Mouse (Mus musculus): ENCODE measurements around the gene Tmem50a.

The Tmem50a gene

DNA sequence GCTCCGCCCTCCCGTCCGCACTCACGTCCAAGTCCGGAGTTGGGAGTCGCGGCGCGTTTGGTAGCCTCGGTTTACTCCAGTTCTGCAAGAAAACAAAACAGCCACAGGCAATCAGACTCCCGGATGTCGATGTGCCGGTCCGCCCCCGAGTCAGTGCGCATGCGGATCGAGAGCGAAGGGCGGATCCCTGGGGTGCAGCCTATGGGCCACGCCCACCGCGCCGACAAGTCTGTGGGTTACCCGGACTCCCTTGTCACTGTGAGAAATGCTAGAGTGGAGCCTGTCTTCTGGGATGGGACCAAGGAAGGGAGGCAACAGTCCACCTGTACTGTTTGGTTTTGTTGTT is at the start of gene Tmem50a:
Gene Tmem50a, minus strand, starts transcription at position 161 of the 346 bp plus-strand sequence.
- DNase-seq (ENCODE audit: low spot score in 2 of 2): peak in 1 of 2 experiments; percentile 92

DNA sequence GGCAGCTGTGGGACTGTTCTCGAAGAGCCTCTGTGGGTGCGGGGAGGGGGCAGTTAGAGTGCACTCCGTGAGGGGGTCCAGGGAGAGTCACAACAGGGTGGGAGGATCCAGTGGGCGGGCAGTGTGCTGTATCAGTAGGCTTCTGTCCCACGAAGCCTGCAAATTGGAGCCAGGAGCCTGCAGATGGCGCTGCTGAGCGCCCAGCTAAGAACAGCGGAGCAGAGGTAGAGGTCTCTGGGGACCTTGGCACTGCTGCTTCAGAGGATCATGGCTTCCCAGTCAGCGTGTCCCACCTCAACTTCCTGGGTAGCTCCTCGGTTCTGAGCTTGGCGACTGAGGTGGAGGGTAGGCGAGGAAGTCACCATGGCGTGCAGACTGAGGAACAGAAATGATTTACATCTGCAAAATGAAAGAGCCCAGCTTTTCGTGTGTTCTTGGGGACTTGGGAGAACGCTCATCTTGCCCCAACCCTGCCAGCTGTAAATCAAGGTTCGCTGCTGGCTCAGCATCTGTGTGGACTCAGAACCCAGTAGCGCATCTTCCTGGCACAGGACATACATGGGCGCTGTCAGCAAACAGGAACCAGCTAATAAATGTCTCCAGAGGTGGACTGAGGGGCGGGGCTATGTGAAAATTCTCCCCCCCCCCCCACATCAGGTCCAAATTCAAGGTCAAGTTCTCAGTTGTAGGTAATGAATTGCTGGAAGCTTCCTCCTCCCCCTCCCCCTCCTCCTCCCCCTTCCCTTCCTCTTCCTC is 48.4 kb upstream of the Tmem50a start:
- DNase-seq (ENCODE audit: low spot score in 2 of 2): no peak

DNA sequence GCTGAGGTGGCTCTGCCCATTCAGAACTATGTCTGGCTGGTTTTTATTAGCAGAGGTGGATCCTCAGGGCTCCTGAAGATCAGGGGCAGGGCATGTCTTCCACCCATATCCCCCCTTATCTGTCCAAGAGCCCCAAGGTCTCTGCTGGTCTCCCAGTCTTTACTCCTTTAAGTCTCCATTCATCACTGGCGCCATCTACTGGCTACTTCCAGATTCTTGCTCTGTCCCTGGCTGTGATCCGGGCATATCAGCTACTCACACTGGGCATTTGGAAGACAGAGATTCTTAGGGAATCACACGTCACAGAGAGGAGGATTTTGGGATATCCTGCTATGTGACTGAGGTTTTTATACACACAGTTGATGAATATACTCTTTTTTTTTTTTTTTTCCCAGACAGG is 41.5 kb upstream of the Tmem50a start:
- DNase-seq (ENCODE audit: low spot score in 2 of 2): peak in 1 of 2 experiments; percentile 56

DNA sequence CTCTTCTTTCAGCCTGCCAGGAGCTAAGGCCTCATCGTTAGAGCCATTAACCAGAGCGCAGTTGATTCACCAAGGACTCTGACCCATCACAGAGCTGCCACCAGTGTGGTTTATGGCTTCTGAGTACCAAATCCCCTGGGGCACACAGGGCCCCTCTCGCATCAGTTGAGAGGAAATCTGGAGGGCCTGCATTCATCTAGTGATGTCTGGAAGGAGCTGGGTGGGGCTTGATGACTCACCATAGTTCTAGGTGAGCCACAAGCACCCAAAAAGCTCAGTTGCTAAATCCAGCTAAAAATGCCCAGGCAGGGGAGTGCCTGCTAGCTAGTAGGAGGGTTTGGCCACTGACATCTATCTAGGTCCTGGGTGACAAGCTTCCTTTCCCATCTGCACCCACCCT is 41.0 kb upstream of the Tmem50a start:
- no peak for DNase-seq (ENCODE audit: low spot score in 2 of 2)

DNA sequence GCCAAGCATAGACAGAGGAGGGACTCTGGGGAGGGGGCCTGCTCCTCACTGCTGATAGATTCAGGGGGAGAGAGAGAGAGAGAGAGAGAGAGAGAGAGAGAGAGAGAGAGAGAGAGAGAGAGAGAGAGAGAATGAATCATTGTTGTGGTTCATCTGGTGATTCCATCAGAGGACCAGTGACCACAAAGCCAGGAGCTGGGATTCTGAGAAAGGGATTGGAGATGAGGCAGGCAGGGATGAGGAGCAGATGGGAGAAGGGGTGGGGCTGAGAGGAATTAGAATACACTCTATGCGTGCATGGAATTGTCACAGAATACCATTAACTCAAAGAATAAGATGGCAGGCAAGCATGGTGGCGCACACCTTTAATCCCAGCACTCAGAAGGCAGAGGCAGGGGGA is 40.4 kb upstream of the Tmem50a start:
- DNase-seq (ENCODE audit: low spot score in 2 of 2): no peak

DNA sequence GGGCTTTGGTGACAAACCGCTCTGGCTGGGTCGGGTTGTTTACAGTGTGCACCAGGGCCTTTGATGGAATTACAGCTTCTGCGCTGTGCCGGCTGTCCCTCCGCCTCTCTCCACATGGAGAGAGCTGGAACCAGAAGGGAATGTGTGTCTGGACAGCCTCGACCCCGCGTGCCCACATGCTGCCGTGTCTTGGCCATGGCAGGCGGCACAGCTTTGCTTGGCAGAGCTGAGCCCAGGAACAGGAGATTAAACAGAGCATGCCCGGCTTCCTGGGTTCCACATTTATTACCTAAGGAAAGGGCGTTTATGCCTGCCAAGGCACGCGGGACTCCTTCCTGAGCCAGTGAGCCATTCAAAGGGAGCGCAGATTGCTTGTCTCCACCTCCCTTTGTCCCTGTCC is 39.6 kb upstream of the Tmem50a start:
- DNase-seq (ENCODE audit: low spot score in 2 of 2): no peak

DNA sequence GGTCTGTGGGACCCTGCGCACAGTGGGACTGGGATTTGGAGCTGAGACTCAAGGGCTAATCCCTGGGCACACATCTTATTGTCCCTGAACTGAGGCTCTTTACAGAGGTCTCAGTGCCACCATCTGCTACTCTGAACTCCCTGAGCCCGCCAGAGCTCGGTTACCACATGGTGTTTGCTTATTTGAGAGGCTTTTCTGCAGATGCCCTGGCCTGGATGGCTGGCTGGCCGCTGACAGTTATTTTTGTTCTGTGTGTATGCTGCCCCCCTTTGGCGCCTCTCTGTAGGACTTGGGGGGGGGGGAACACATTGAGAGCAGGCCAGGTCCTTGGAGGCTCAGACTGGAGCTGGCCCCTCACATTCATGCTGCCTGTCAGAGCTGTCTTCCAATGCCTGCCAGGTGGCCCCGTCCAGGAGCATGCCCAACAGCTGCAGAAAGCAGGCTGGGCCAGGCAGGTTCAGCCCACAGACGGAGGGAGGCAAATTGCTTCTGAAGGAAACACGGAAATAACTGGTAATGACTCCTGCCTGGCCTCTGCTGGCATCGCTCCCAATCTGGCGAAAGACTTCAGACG is 35.8 kb upstream of the Tmem50a start:
- no peak for DNase-seq (ENCODE audit: low spot score in 2 of 2)

DNA sequence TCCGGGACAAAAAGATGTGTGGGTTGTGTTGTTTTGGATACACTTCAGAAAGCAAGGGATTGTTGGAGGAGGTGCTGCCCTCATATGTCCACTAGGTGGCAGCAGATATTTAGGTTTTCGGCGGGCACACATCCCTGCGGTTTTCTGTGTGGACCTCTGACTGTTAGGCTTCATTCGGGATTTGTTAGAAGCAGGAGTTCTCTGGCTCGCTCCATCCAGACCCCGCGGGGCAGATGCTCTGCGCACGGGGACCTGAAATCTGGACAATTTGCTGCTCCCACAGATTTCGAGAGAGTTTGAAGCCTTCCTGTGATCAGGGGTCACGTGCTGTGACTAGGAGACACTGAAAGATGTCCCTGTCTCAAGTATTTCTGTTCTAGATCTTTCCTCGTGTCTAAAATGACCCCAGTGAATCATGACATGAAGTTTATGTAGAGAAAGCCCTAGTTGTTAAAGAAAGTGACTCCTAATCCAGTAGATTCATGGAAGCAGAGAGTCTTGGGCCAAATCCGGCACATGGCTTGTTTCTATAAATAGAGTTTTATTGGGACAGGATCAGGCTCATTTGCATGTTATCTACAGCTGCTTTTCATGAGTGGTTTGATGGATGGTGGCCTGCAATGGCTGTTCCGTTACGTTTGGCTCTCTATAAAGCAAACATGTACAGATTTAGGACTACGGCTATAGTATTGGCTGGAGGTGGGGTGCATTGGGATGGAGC is 31.4 kb upstream of the Tmem50a start:
- peak in 1 of 2 experiments; percentile 83 for DNase-seq (ENCODE audit: low spot score in 2 of 2)

DNA sequence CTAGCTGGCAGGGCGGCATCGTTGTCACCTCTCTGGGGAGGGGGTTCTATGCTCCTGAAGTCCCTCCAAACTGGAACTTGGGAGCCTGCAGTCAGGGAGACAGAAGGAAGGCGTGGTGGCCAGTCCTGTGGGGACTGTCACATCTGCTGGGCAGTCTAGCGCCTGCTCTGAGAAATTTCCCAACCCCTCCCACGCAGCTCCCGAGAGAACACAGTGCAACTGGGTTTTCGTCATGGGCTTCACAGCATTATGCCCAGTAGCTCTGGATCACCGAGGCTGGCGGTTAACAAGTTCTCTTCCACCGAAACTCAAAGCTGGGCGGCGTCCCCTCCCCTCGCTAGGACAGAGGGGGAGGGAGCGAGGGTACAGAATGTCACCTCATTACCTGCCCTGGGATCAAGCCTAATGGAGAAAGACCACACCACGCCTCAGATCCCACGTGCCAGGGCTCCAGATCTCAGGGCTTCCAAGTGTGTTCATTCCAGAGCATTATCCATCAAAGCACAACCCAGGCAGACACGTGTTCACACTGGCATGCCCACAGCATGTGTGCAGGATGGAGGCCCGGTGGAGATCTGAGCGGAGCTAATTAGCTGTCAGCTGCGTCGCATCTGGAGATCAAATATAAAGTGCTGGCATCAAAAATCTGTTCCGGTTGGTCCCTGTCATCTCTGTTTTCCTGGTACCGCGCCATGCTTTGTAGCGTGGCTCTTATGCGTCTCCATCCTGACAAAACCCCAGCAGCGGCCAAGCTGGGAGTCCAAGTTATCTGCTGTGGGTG is 29.1 kb upstream of the Tmem50a start:
- peak in 1 of 2 experiments; percentile 62 for DNase-seq (ENCODE audit: low spot score in 2 of 2)

DNA sequence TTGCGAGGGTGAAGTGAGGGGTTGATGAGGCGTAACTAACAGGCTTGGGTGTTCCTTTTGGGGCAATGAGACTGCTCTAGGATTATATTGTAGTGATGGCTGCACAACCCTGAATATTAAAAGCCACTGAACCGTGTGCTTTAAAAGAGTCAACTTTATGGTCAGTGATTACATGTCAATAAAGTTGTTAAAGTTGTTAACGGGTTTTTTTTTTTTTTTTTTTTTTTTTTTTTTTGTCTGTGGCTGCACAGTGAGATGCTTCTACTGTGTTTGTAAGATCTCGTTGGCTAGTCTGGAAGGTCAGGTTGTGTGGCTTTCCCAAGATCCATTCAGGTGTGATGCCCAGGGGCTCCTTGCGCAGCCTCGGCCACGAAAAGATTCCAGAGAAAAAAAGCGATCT is 25.1 kb upstream of the Tmem50a start:
- no peak for DNase-seq (ENCODE audit: low spot score in 2 of 2)

DNA sequence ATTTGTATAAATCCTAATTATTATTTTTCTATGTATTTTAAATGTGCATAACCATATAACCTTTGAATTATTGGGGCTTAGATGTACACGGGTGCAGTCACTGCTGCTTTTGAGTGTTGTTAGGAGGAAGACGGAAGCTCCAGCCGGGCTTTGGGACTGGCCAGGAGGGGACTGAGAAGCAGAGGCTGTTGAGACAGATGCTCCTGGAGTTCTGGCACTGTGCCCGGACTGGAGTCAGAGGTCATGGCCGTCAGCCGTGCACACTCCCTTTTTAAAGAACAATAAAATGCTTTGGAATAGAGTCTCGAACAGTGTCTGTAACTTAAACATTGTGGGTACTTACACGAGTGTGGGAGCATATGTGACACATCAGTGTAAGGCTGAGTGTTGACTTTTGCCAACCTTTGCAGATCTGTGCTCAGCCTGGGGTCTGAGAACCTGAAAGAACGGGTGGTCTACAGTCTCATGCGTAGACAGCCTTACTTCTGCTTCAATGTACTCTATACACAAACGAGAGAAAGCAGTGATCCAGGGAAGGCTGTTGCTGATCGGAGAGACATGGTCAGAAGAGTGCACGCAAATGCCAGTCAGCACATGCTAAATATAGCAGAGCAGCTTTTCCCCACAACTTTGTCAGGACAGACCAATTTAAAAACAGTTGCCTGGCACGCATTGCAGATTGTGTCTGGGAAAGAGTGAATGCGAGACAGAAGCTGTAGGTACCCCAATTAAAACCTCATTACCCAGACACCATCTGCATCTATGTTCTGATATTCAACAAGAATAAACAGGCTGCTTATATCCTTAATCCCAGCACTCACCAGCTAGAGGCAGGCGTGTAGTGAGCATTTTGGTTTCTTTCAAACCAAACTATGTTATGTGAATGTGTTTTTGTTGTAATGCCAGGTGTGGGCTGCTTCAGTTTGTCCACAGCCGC is 22.7 kb upstream of the Tmem50a start:
- no peak for DNase-seq (ENCODE audit: low spot score in 2 of 2)

DNA sequence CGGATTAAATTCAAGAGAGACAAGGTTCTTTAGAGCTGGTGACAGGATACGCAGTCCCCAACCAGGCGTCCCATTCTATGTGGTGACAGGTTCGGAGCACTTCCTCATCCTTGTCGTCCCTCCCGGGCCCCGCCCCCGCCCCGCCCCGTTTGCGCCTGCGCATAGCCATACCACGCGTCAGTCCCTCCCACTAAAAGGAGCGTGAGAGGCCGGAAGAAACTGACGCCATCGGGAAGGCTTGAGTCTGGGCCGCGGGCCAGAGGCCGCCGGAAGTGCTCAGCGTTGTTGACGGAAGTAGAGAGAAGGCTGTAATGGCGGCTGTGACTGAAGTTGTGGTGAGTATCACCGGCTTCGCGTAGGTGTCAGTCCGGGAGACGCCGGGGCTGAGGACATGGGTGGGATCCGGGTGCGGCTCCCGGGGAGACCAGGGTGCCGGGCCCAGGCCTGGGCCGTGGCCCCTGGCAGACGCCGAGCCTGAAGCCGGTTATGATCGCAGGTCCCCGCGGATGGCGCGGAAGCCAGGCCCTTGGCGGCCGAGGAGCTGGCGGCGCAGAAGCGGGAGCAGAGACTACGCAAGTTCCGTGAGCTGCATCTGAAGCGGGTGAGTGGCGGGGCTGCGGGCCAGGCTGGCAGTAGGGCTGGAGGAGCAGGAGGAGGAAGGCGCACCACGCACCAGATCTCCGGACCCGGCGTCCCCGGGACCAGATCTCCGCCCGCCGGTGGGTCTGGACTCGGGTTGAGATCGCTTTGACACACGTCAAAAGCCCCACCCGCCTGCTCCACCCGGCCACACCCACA is 16.1 kb upstream of the Tmem50a start, which contains the start of gene Syf2:
Gene Syf2, plus strand, starts transcription at position 215 of the 798 bp plus-strand sequence.
- DNase-seq (ENCODE audit: low spot score in 2 of 2): peak; percentile 88 to 96

DNA sequence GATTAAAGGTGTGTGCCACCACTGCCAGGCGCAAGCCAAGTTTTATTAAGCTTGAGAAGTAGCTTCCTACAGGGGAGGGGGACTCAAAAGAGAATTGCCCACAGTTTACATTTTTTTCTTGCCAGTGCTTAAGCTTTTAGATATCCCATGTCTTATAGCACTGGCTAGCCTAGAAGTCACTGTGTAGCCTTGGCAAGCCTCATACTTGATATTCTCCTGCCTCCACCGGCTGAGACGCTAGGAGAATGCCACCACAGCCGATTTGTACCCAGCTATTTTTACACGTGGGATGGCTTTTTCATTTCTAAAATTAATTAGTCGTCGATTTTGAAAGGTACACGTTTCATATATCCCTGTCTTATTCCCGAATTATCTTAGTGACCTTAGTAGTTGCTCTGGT is 15.4 kb upstream of the Tmem50a start:
- no peak for DNase-seq (ENCODE audit: low spot score in 2 of 2)

DNA sequence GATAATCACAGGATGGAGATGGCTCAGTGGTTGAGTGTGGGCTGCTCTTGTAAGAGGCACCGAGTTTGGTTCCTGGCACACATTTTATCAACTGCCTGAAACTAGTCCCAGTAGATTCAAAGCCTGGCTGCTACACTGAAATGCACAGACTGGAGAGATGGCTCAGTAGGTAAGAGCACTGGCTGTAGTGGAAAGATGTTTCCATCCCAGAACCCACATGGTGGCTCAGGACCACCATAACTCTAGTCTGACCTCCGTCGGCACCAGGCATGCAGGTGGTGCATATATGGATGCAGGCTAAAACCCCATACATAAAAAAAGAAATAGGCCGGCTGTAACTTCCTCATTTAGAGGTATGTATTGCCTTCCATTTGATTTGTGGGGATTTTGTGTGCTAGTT is 14.7 kb upstream of the Tmem50a start:
- no peak for DNase-seq (ENCODE audit: low spot score in 2 of 2)

DNA sequence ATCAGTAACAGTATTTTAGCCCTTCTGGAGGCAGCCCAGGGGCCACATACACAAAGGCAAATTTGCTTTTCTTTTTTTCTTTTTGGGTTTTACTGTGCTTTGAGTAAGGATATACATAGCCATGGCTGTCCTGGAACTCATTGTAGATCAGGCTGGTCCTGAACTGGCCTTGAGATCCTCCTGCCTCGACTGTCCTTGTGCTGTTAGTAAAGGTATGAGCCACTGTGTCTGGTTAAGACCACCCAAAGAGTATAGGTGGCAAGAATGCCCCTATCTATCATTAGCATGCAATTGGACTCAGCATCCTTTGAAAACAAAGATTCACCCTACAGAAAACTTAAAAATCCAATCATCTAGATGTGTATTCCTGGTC is 13.6 kb upstream of the Tmem50a start:
- DNase-seq (ENCODE audit: low spot score in 2 of 2): no peak

DNA sequence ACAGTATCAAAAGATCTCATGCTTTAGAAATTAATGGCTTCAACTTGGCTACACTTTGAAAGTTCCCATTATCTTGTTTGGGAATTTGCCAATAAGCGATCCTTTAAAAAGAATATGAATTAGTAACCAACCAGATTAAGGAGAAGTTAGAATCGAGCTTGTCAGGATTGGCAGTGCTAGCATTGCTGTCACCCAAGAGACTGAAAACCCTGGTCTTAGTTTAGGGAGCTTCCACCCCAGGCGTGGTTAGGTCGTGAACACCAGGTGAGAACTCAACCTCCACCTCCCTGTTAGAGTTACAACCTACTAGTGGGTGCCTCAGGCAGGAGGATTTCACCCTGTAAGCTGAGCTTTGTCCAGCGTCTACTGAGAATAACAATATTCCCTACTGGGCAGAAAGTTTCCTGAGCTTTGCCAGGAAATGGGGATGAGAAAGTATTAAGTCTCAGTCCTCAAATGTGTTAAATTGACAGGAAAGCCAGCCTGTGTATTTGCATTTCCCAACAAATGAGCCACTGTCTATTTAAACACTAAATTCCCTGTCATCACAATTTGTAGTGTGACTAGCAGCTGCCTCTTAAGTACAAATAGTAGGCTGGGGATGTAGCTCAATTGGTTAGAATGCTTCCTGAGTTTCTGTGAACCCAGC is 13.1 kb upstream of the Tmem50a start:
- no peak for DNase-seq (ENCODE audit: low spot score in 2 of 2)

DNA sequence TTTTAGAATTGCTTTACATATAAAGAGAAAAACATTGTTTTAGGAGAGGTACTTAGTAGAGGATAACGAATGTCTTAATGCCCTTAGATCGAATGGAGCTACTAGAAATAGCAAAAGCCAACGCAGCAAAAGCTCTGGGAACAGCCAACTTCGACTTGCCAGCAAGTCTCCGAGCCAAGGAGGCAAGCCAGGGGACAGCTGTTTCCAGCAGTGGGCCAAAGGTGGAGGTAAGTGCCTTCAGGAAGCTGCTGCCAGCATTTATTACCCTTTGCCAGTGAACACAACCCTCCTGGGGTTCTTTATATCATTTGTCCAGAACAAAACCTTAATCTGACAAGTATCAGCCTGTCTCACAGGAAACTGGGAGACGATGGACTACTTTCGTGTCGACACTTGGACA is 10.4 kb upstream of the Tmem50a start:
- DNase-seq (ENCODE audit: low spot score in 2 of 2): no peak

DNA sequence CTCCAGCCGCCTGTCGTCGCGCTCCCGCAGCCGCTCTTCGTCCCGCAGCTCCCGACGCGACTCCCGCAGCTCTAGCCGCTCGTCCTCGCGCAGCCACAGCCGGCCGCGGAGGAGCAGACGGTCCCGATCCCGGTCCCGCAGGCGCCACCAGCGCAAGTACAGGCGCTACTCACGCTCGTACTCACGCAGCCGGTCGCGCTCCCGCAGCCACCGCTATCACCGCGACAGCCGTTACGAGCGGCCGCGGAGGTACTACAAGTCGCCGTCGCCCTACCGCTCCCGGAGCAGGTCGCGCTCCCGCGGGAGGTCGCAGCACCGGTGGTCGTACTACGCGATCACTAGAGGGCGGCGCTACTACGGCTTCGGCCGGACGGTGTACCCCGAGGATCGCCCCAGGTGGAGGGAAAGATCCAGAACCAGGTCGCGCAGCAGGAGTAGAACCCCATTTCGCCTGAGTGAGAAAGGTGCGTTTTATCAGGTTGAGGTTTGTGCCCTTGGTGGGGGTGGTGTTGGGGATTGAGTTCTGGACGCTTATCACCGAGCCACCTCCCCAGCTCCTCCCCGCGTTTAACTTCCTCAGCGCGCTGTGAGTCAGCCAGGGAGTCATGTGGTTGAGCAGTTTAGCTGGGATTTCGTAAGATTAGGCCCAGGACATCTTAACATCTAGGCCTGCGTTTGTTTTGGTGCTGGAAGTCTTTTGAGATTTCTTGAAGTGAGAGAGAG is 9.4 kb upstream of the Tmem50a start:
- peak in 1 of 2 experiments; percentile 56 for DNase-seq (ENCODE audit: low spot score in 2 of 2)

Data from left cerebral cortex, adult 9 months (tissue).